8 mouse cellular contexts compared by ENCODE assay signal in genomic region chr12:27338116-27338515, GRCm38 (mm10). TPM values are rescaled to one million over a fixed set of nuclear protein-coding genes. Genes with fewer than 3 reads are reported as not detected.
DNase-seq lines count a peak whose midpoint lies in the region; ATAC-seq lines count a peak whose summit lies in the region.

No protein-coding gene starts in this region.

- peaks cover 37% of the 10 kb centered on the region for H3K36me3 ChIP-seq in limb, embryonic 12.5 days

- peak overlapping the region; percentile 100 for H3K9ac ChIP-seq in limb, embryonic 12.5 days (replicated peaks)

- peak; percentile 27 to 65 for DNase-seq in frontal cortex, adult 2 months (ENCODE audit: extremely low spot score in 1 of 2, low spot score in 1 of 2)
- DNase-seq in frontal cortex, postnatal 10 days (ENCODE audit: low spot score in 2 of 2), result no peak
- peak; percentile 44 for DNase-seq in right cerebral cortex, adult 18-20 months
- DNase-seq in right cerebral cortex, postnatal 25 days, result no peak
- DNase-seq in thymus, postnatal 14 days, result no peak
- DNase-seq in cerebellum, adult 11 months, result no peak

- no peaks in the 10 kb centered on the region for H3K27me3 ChIP-seq in limb, embryonic 12.5 days

- H3K4me3 ChIP-seq in limb, embryonic 12.5 days (replicated peaks), result peak overlapping the region; percentile 98

- H3K4me1 ChIP-seq in limb, embryonic 12.5 days (replicated peaks), result peaks cover 19% of the 10 kb centered on the region

- H3K4me2 ChIP-seq in limb, embryonic 12.5 days, result peak overlapping the region; percentile 67

- no peak for ATAC-seq in limb, embryonic 12.5 days (ENCODE audit: insufficient number of reproducible peaks, insufficient read depth, low FRiP score, low TSS enrichment, low read depth)
- no peak for ATAC-seq in cerebellum, adult (ENCODE audit: insufficient number of reproducible peaks, low FRiP score, low TSS enrichment)

- H3K9me3 ChIP-seq in limb, embryonic 12.5 days, result no peaks in the 10 kb centered on the region

- peak overlapping the region; percentile 97 for H3K27ac ChIP-seq in limb, embryonic 12.5 days

- 2% methylated on average over 12 of the region's 12 CpGs for WGBS in limb, embryonic 12.5 days

RNA-seq across cellular contexts. Expression of gene Sox11, which starts 4.3 kb away (rescaled TPM):
- polyA plus RNA-seq in frontal cortex, adult 2 months (2012; rRNA removed), result 11.8 and 12.4 TPM in 2 replicates
- polyA plus RNA-seq in limb, embryonic 12.5 days (2016; fragmentation: Nextera tagmentation; extraction: Ambion mirVana), result 246 and 273 TPM in 2 replicates

Comparison
In these comparisons a context has a peak if more than half of its experiments do, and no peak if none do; other contexts are left out.
1. DNase-seq: peak in frontal cortex, adult 2 months (2 of 2) and right cerebral cortex, adult 18-20 months (single experiment); none in frontal cortex, postnatal 10 days (0 of 2), right cerebral cortex, postnatal 25 days (single experiment), thymus, postnatal 14 days (single experiment) and cerebellum, adult 11 months (single experiment).
2. RNA of gene Sox11, which starts 4.3 kb away (polyA plus RNA-seq): 246 to 273 TPM in limb, embryonic 12.5 days; 11.8 to 12.4 TPM in frontal cortex, adult 2 months; every median in the first group is over 10 times any median in the second.